Mouse (Mus musculus): ENCODE results near the gene Hsd3b1. TPM values are rescaled to one million over a fixed set of nuclear protein-coding genes. Genes with fewer than 3 reads are reported as not detected.
A peak's percentile ranks its signal among the peaks of the same experiment; 100 is the strongest.

The Hsd3b1 gene
- polyA plus RNA-seq (2015; fragmentation: Nextera tagmentation; extraction: Ambion mirVana): not detected in 2 replicates

DNA sequence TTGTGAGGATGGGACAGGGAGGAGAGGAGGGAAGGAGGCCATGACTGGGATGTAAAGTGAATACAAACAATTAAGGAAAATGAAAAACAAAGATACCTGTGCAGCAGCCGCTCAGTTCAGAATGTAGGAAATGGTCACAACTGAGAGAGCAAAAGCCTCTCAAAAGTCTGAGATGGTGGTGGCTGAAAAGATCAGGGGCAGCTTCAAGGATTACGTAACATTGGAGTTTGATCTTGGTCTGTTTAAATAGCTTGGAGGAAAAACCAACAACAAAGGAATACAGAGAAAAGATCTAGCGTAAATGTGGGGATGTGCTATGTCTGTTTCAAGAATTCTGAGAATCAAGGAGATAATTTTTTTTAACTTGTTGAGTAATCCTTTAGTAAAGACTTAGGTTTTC lies at the start of gene Hsd3b1:
TSS of gene Hsd3b1 (minus strand) at position 219 of the 400 bp plus-strand sequence.
- 94% methylated on average over 3 of the region's 3 CpGs for WGBS
- no peak within 1 kb of the TSS for H3K4me3 ChIP-seq (ENCODE audit: low read depth, low read length)
- H3K4me2 ChIP-seq (ENCODE audit: low read length): no peak within 1 kb of the TSS
- H3K27ac ChIP-seq (ENCODE audit: low read length): no peak within 1 kb of the TSS
- no peaks in the 10 kb centered on the region for H3K4me1 ChIP-seq (ENCODE audit: control insufficient read depth, insufficient read depth, low read length)
- H3K9ac ChIP-seq (ENCODE audit: low read depth, low read length): no peak within 1 kb of the TSS
- H3K27me3 ChIP-seq (ENCODE audit: control insufficient read depth, insufficient read depth, low read depth, low read length): no peaks in the 10 kb centered on the region
- no peaks in the 10 kb centered on the region for H3K9me3 ChIP-seq (replicated peaks; ENCODE audit: control insufficient read depth, low read length, poor library complexity, severe bottlenecking)
- no peaks in the 10 kb centered on the region for H3K36me3 ChIP-seq (ENCODE audit: control insufficient read depth, insufficient read depth, low read length)
- ATAC-seq: no peak

DNA sequence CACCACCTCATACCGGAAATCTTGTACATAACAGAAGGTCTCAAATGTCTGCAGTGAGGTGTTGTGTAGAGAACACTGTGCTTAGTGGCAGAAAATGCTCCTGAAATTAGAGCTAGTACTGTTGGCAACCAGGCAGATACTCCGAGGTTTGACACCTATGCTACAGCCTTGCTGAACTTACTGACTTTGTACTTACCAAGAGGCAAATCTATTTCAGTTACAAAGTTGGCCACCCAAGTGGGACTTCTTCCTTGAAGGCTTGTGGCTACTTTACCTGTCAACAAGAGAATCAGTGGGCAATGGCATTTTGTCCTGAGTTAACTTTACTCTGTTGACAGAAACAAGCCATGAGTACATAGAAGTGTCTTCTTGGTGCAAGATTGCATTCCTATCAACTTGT lies 38.0 kb upstream of the Hsd3b1 start:
- WGBS: 96% methylated on average over 2 of the region's 2 CpGs

DNA sequence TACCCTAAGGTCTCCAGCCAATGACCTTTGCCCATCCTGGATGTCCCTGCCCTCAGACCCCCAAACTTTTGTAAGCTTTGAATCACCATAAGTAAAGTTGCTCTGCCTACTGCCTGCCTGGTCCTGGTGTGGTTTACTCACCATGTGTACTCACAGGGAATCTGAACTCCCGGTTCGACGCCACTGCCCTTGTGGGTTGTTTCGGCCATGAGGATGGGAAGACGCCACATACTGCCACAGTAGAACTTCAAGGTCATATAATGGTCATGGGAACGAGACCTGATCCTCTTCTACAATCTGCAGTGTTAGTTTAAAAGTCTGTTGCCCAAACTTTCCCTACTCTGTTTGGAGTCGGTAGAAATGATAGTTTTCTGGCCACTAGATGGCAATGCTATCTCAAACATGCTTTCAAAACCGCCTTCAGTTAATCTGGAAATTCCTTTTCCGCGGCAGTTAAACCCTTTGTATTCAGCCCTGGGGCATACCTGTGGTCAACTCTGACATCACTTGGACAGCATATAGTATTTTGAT lies 35.5 kb upstream of the Hsd3b1 start:
- Histone ChIP-seq H3K9ac (ENCODE audit: low read depth, low read length) (no peak overlapping the region), H3K4me2 (ENCODE audit: low read length) (no peak overlapping the region), H3K9me3 (replicated peaks; ENCODE audit: control insufficient read depth, low read length, poor library complexity, severe bottlenecking) (no peaks in the 10 kb centered on the region), H3K27me3 (ENCODE audit: control insufficient read depth, insufficient read depth, low read depth, low read length) (no peaks in the 10 kb centered on the region), H3K4me1 (ENCODE audit: control insufficient read depth, insufficient read depth, low read length) (no peaks in the 10 kb centered on the region), H3K36me3 (ENCODE audit: control insufficient read depth, insufficient read depth, low read length) (no peaks in the 10 kb centered on the region), H3K4me3 (ENCODE audit: low read depth, low read length) (no peak overlapping the region), H3K27ac (ENCODE audit: low read length) (no peak overlapping the region)
- ATAC-seq: peak; percentile 82
- WGBS: 40% methylated on average over 10 of the region's 10 CpGs

More for the DNA sequence above, 38.0 kb upstream of the Hsd3b1 start:
- no peaks in the 10 kb centered on the region for H3K36me3 ChIP-seq (ENCODE audit: control insufficient read depth, insufficient read depth, low read length)
- no peaks in the 10 kb centered on the region for H3K9me3 ChIP-seq (replicated peaks; ENCODE audit: control insufficient read depth, low read length, poor library complexity, severe bottlenecking)
- no peaks in the 10 kb centered on the region for H3K27me3 ChIP-seq (ENCODE audit: control insufficient read depth, insufficient read depth, low read depth, low read length)
- no peak for ATAC-seq
- no peaks in the 10 kb centered on the region for H3K4me1 ChIP-seq (ENCODE audit: control insufficient read depth, insufficient read depth, low read length)
- no peak overlapping the region for H3K4me2 ChIP-seq (ENCODE audit: low read length)
- H3K9ac ChIP-seq (ENCODE audit: low read depth, low read length): no peak overlapping the region
- H3K4me3 ChIP-seq (ENCODE audit: low read depth, low read length): no peak overlapping the region
- H3K27ac ChIP-seq (ENCODE audit: low read length): no peak overlapping the region

DNA sequence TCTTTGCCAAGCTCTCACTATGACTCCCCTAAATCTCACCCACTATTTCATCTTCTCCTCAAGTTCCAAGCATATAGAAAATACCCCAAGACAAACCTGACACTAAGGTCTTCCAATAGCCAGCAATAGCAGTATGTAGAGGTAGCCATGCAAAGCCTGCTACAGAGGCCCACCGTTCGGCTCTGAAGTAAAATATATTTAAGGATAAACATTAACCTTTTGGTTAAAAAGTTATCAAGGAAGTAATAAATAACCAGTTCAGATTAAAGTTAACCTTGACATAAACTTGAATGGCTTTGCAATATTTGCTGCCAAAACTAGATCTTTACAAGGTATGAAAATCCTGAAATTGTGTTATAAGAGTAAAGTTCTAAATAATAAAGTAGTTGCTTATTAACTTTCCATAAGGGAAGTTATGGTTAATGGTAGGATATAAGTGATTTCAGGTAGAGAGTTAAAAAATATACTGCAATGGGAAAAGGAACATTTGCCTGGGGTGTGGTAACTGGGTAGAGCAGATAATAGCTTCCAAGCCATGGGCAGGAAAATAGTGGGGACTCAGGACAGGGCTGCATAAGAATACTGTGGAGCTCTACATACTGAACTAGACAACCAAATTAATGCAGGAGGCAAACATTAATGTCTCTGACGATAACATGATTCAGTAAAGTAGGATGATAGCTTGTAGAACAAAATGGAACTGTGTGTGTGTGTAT lies 33.6 kb upstream of the Hsd3b1 start, which contains the start of gene Hao2:
TSS of gene Hao2 (minus strand) at position 183 of the 716 bp plus-strand sequence.
- Histone ChIP-seq H3K4me2 (ENCODE audit: low read length) (no peak within 1 kb of the TSS), H3K9ac (ENCODE audit: low read depth, low read length) (no peak within 1 kb of the TSS), H3K9me3 (replicated peaks; ENCODE audit: control insufficient read depth, low read length, poor library complexity, severe bottlenecking) (no peaks in the 10 kb centered on the region), H3K36me3 (ENCODE audit: control insufficient read depth, insufficient read depth, low read length) (no peaks in the 10 kb centered on the region), H3K4me3 (ENCODE audit: low read depth, low read length) (no peak within 1 kb of the TSS), H3K27ac (ENCODE audit: low read length) (no peak within 1 kb of the TSS), H3K4me1 (ENCODE audit: control insufficient read depth, insufficient read depth, low read length) (no peaks in the 10 kb centered on the region), H3K27me3 (ENCODE audit: control insufficient read depth, insufficient read depth, low read depth, low read length) (no peaks in the 10 kb centered on the region)
- WGBS: 90% methylated on average over 3 of the region's 3 CpGs
- ATAC-seq: no peak

DNA sequence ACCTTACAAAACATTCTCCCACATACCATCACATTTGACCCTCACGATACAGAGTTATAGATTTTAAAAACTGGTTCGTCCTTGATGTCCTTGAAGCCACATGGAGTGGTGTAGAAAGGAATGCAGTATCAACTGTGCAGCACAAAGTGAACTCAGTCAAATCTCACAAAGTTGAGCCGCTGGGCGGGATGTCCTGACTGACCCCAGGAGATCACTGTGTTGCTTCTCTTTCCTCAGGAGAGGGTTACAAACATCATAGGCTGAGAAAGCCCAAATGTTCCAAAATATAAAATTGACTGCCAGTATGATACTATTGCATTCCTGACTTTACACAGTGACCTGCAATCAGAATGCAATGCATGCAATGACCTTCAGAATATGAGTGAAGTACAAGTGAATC lies 30.8 kb upstream of the Hsd3b1 start:
- Histone ChIP-seq H3K9ac (ENCODE audit: low read depth, low read length) (no peak overlapping the region), H3K4me1 (ENCODE audit: control insufficient read depth, insufficient read depth, low read length) (no peaks in the 10 kb centered on the region), H3K27ac (ENCODE audit: low read length) (no peak overlapping the region), H3K4me2 (ENCODE audit: low read length) (no peak overlapping the region), H3K9me3 (replicated peaks; ENCODE audit: control insufficient read depth, low read length, poor library complexity, severe bottlenecking) (no peaks in the 10 kb centered on the region), H3K36me3 (ENCODE audit: control insufficient read depth, insufficient read depth, low read length) (no peaks in the 10 kb centered on the region), H3K4me3 (ENCODE audit: low read depth, low read length) (no peak overlapping the region), H3K27me3 (ENCODE audit: control insufficient read depth, insufficient read depth, low read depth, low read length) (no peaks in the 10 kb centered on the region)
- no peak for ATAC-seq
- whole genome bisulfite sequencing: 87% methylated on average over 4 of the region's 4 CpGs

DNA sequence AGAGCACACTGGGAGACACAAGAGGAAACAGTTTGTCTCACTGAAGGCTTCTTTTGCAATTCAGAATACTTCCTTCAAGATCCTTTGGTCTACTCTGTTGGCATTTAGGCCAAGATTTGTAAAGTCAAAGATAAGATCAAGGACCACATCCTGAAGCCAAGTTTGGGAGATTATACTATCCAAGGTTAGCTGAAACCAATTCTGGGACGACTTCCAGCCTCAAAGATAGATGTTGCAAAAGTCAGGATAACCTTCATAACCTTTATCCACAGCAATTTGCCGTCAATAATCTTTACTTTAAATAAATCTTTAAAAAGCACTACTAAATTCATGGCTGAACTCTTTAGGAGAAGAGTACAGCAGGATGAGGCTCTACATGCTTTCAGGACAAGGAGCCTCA lies 28.6 kb upstream of the Hsd3b1 start:
- Histone ChIP-seq H3K9me3 (replicated peaks; ENCODE audit: control insufficient read depth, low read length, poor library complexity, severe bottlenecking) (no peaks in the 10 kb centered on the region), H3K27me3 (ENCODE audit: control insufficient read depth, insufficient read depth, low read depth, low read length) (no peaks in the 10 kb centered on the region), H3K4me2 (ENCODE audit: low read length) (no peak overlapping the region), H3K4me3 (ENCODE audit: low read depth, low read length) (no peak overlapping the region), H3K4me1 (ENCODE audit: control insufficient read depth, insufficient read depth, low read length) (no peaks in the 10 kb centered on the region), H3K27ac (ENCODE audit: low read length) (no peak overlapping the region), H3K9ac (ENCODE audit: low read depth, low read length) (no peak overlapping the region), H3K36me3 (ENCODE audit: control insufficient read depth, insufficient read depth, low read length) (no peaks in the 10 kb centered on the region)
- no peak for ATAC-seq
- 80% methylated on average over 2 of the region's 2 CpGs for WGBS

DNA sequence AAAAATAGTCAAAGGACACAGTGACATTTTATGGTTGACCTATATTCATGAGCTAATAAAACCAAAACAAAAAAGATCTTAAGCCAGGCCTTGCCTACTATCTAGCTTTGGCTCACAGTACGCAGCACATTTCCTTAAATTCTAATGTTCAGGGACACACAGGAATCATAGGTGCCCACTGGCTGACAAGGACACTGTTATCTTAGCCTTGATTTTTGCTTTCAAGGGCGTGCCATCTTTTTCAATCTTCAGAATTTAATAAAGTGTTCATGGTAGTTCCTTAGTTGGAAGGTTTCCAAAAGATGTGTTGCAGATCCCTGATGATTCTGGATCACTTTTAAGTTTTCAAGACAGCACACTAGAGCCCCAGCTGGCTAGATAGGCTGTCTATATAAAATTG lies 21.2 kb upstream of the Hsd3b1 start:
- WGBS: 81% methylated on average over 2 of the region's 2 CpGs
- H3K27ac ChIP-seq (ENCODE audit: low read length): no peak overlapping the region
- no peaks in the 10 kb centered on the region for H3K9me3 ChIP-seq (replicated peaks; ENCODE audit: control insufficient read depth, low read length, poor library complexity, severe bottlenecking)
- H3K27me3 ChIP-seq (ENCODE audit: control insufficient read depth, insufficient read depth, low read depth, low read length): no peaks in the 10 kb centered on the region
- no peaks in the 10 kb centered on the region for H3K4me1 ChIP-seq (ENCODE audit: control insufficient read depth, insufficient read depth, low read length)
- no peak overlapping the region for H3K4me2 ChIP-seq (ENCODE audit: low read length)
- H3K4me3 ChIP-seq (ENCODE audit: low read depth, low read length): no peak overlapping the region
- H3K36me3 ChIP-seq (ENCODE audit: control insufficient read depth, insufficient read depth, low read length): no peaks in the 10 kb centered on the region
- no peak for ATAC-seq
- no peak overlapping the region for H3K9ac ChIP-seq (ENCODE audit: low read depth, low read length)

DNA sequence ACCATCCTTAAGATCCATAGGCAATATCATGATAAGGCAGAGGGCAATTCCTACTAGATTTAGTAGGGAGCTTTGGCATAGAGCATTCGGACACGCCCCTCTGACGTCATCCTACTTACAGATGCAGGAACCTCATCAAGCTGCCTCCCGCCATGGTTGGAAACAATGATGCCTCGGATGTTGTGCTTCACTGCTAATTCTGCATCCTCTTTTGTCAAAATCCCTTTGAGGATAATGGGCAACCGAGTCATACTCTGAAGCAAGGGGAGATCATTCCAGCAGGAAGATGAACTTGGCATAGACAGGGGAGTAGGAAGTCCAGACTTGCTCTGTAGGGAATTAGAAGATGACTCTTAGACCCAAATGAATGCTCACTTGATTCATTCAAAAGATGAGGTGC lies 20.6 kb upstream of the Hsd3b1 start:
- Histone ChIP-seq H3K4me1 (ENCODE audit: control insufficient read depth, insufficient read depth, low read length) (no peaks in the 10 kb centered on the region), H3K4me3 (ENCODE audit: low read depth, low read length) (no peak overlapping the region), H3K27ac (ENCODE audit: low read length) (no peak overlapping the region), H3K9me3 (replicated peaks; ENCODE audit: control insufficient read depth, low read length, poor library complexity, severe bottlenecking) (no peaks in the 10 kb centered on the region), H3K36me3 (ENCODE audit: control insufficient read depth, insufficient read depth, low read length) (no peaks in the 10 kb centered on the region), H3K9ac (ENCODE audit: low read depth, low read length) (no peak overlapping the region), H3K4me2 (ENCODE audit: low read length) (no peak overlapping the region), H3K27me3 (ENCODE audit: control insufficient read depth, insufficient read depth, low read depth, low read length) (no peaks in the 10 kb centered on the region)
- 74% methylated on average over 6 of the region's 6 CpGs for WGBS
- no peak for ATAC-seq

DNA sequence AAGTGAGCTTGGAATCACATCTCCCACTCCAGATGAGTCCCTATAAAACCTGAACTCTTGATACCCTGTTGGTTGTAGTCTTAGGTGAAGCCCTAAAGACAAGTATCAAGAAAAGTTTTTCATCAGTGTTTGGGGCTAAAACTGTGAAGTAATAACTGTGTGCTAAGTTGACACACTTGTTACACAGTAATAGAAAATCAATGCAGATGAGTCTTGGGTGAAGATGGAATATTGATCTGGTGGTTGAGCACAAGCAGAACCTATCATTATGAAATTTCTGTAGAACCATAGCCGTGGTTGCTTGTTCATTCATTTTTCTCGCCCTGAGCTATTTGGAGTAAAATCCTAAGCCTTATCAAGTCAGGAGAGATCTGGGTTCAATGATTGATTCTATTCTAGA lies 8.6 kb upstream of the Hsd3b1 start:
- Histone ChIP-seq H3K27me3 (ENCODE audit: control insufficient read depth, insufficient read depth, low read depth, low read length) (no peaks in the 10 kb centered on the region), H3K4me3 (ENCODE audit: low read depth, low read length) (no peak overlapping the region)

More for the DNA sequence above, 8.6 kb upstream of the Hsd3b1 start:
- Histone ChIP-seq H3K4me2 (ENCODE audit: low read length) (no peak overlapping the region), H3K9ac (ENCODE audit: low read depth, low read length) (no peak overlapping the region), H3K27ac (ENCODE audit: low read length) (no peak overlapping the region), H3K9me3 (replicated peaks; ENCODE audit: control insufficient read depth, low read length, poor library complexity, severe bottlenecking) (no peaks in the 10 kb centered on the region), H3K36me3 (ENCODE audit: control insufficient read depth, insufficient read depth, low read length) (no peaks in the 10 kb centered on the region), H3K4me1 (ENCODE audit: control insufficient read depth, insufficient read depth, low read length) (no peaks in the 10 kb centered on the region)
- ATAC-seq: no peak
- 87% methylated on average over 2 of the region's 2 CpGs for WGBS

Measured in midbrain, embryonic 16.5 days (tissue).